Mouse (Mus musculus): Measurements from ENCODE around the gene Atg4c. TPM values are rescaled to one million over a fixed set of nuclear protein-coding genes. Genes with fewer than 3 reads are reported as not detected.

Atg4c gene
- 17.0 and 17.7 TPM in 2 replicates for polyA plus RNA-seq (2015; fragmentation: Nextera tagmentation; extraction: Ambion mirVana)

DNA sequence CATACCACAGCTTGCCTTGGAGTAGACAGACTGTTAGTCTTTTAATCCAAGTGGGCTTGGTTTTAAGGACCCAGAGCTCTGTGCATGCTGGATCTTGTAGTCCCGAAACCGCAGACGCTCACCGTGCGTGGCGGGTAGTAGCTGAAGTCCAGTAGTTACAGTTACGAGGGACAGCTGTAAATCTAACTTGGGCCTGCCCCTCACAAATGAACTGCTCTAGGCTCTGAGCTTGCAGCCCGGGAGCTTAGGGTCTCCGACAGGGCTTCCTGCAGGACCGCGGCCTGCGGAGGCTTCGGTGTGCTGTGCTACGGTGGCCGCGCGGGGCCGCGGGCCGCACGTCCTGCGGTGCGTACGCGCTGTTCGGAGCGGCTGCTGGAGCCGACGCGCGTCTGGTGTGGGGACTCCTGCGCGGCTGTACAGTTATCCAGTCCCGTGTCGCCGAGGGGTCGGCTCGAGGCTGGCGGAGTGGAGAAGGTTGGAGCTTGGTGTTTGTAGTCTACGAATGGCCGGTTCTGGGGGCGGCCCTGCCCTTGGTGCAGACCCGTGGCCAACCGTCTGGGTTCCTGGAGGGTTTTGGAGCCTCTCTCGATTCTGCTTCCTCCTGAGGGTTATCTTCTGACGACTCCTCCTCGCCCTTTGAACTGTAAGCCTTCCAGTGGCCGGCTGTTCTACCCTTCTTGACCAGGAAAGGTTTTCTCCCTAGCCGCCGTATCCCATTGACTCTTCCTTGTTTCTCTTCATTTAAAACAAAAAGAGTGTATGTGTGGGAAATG lies at the start of gene Atg4c:
Gene Atg4c, plus strand, starts transcription at position 125 of the 773 bp plus-strand sequence.
- Histone ChIP-seq H3K4me2 (peak within 1 kb of the TSS; percentile 59), H3K9ac (peak within 1 kb of the TSS; percentile 72), H3K27ac (replicated peaks) (peak within 1 kb of the TSS; percentile 93), H3K9me3 (no peaks in the 10 kb centered on the region), H3K36me3 (no peaks in the 10 kb centered on the region), H3K4me3 (peak within 1 kb of the TSS; percentile 60), H3K27me3 (no peaks in the 10 kb centered on the region), H3K4me1 (replicated peaks) (peaks cover 16% of the 10 kb centered on the region)
- 1% methylated on average over 50 of the region's 50 CpGs for WGBS
- ATAC-seq (ENCODE audit: low read depth): peak; percentile 98

- no peaks in the 10 kb centered on the region for H3K27me3 ChIP-seq
- H3K4me2 ChIP-seq: no peak overlapping the region
- no peaks in the 10 kb centered on the region; the same call in 1 of the 2 replicates for H3K4me1 ChIP-seq (replicated peaks)
- WGBS: 93% methylated on average over 4 of the region's 4 CpGs
- no peak overlapping the region for H3K4me3 ChIP-seq
- ATAC-seq (ENCODE audit: low read depth): no peak
- no peaks in the 10 kb centered on the region for H3K36me3 ChIP-seq
- no peak overlapping the region for H3K9ac ChIP-seq
- H3K9me3 ChIP-seq: no peaks in the 10 kb centered on the region
- H3K27ac ChIP-seq (replicated peaks): no peak overlapping the region
Measured at GRCm38 (mm10) chr4:99151434-99151833, 42.3 kb upstream of the Atg4c start.

GRCm38 (mm10) chr4:99151885-99152558 lies 41.7 kb upstream of the Atg4c start:
- no peak for ATAC-seq (ENCODE audit: low read depth)
- Histone ChIP-seq H3K9ac (no peak overlapping the region), H3K4me2 (no peak overlapping the region), H3K4me3 (no peak overlapping the region), H3K27me3 (no peaks in the 10 kb centered on the region), H3K9me3 (no peaks in the 10 kb centered on the region), H3K27ac (replicated peaks) (no peak overlapping the region), H3K36me3 (no peaks in the 10 kb centered on the region), H3K4me1 (replicated peaks) (no peaks in the 10 kb centered on the region; the same call in 1 of the 2 replicates)
- 10% methylated on average over 4 of the region's 4 CpGs for WGBS

- no peak overlapping the region for H3K9ac ChIP-seq
- no peaks in the 10 kb centered on the region for H3K9me3 ChIP-seq
- peaks cover 9% of the 10 kb centered on the region for H3K4me1 ChIP-seq (replicated peaks)
- no peaks in the 10 kb centered on the region for H3K36me3 ChIP-seq
- WGBS: 62% methylated on average over 11 of the region's 11 CpGs
- ATAC-seq (ENCODE audit: low read depth): no peak
- no peak overlapping the region for H3K27ac ChIP-seq (replicated peaks)
- H3K4me2 ChIP-seq: no peak overlapping the region
- no peak overlapping the region for H3K4me3 ChIP-seq
- peaks cover 5% of the 10 kb centered on the region for H3K27me3 ChIP-seq
Measured at GRCm38 (mm10) chr4:99156641-99157307, 37.0 kb upstream of the Atg4c start.

- no peak for ATAC-seq (ENCODE audit: low read depth)
- Histone ChIP-seq H3K36me3 (no peaks in the 10 kb centered on the region), H3K4me3 (no peak overlapping the region), H3K9ac (no peak overlapping the region), H3K27ac (replicated peaks) (no peak overlapping the region), H3K4me1 (replicated peaks) (peaks cover 14% of the 10 kb centered on the region), H3K9me3 (no peaks in the 10 kb centered on the region), H3K4me2 (no peak overlapping the region), H3K27me3 (peaks cover 10% of the 10 kb centered on the region)
- WGBS: 96% methylated on average over 5 of the region's 5 CpGs
Measured at GRCm38 (mm10) chr4:99158495-99158894, 35.2 kb upstream of the Atg4c start.

DNA sequence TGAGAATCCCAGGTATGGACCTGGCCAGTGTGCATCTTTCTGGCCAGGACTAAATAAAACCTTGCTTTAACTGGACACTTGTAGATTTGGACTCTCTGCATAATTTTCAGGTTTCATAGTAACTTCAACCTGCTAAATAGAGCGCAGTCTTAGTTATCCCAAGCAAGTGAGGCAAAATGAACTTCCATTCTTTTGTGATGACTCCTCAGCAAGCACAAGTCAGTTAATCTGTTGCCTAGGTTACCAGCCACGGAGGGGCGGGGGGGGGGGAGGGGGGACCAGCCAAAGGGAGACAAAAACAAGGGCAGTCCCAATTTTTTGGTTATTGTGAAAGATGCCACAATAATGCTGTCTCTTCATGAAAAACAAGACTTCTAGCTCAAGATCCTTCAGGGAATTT lies 33.3 kb upstream of the Atg4c start:
- no peak for ATAC-seq (ENCODE audit: low read depth)
- 6% methylated on average over 3 of the region's 3 CpGs for WGBS
- Histone ChIP-seq H3K4me1 (replicated peaks) (peaks cover 16% of the 10 kb centered on the region), H3K9ac (no peak overlapping the region), H3K9me3 (no peaks in the 10 kb centered on the region), H3K27ac (replicated peaks) (no peak overlapping the region), H3K36me3 (no peaks in the 10 kb centered on the region), H3K4me2 (no peak overlapping the region), H3K27me3 (peaks cover 10% of the 10 kb centered on the region), H3K4me3 (no peak overlapping the region)

DNA sequence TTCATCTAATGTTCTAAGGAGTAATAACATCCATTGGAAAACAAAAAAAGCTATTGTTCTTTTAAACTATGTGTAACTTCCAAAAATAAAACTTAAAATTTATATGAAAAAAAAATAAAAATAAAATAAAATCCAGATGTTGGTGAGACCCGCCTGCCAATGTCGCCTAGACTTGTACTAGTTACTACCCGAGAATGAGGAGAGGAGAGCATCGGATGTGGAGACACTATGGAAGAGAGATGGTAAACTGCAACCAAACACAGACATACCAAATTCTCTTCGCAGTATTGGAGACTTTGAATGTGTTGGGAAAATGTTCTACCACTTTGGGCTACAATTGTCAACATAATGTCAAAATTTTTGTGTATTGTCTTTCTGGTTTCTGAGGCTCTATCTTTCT lies 32.8 kb upstream of the Atg4c start:
- Histone ChIP-seq H3K27ac (replicated peaks) (no peak overlapping the region), H3K27me3 (peaks cover 10% of the 10 kb centered on the region), H3K9me3 (no peaks in the 10 kb centered on the region), H3K4me2 (no peak overlapping the region), H3K4me1 (replicated peaks) (peaks cover 16% of the 10 kb centered on the region), H3K4me3 (no peak overlapping the region), H3K36me3 (no peaks in the 10 kb centered on the region), H3K9ac (no peak overlapping the region)
- WGBS: 20% methylated on average over 5 of the region's 5 CpGs
- ATAC-seq (ENCODE audit: low read depth): no peak

DNA sequence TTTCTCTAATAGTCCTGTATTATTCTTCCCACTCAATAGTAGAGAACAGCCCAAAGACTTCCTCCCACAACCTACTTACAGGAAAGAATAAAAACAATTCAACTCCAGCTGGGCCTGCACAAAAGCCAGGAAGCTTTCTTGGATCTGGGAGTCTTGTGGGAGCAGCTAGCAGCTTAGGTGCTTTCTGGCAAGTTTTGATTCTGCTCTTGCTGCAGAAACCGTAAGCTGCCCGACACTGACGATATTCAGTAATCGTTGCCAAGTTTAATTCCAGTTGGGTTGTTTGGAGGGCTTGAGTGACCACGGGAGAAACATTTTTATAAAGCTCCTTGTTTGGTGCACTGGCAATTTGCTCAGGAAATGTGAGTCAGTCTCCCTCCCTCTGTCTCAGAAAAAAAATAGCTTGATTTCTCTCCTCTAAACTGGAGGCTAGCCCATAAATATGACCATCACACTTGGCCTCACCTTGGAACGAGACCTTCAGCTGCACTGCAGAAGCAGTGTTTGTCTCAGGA lies 32.2 kb upstream of the Atg4c start:
- H3K27me3 ChIP-seq: peaks cover 10% of the 10 kb centered on the region
- H3K4me2 ChIP-seq: no peak overlapping the region
- ATAC-seq (ENCODE audit: low read depth): no peak

DNA sequence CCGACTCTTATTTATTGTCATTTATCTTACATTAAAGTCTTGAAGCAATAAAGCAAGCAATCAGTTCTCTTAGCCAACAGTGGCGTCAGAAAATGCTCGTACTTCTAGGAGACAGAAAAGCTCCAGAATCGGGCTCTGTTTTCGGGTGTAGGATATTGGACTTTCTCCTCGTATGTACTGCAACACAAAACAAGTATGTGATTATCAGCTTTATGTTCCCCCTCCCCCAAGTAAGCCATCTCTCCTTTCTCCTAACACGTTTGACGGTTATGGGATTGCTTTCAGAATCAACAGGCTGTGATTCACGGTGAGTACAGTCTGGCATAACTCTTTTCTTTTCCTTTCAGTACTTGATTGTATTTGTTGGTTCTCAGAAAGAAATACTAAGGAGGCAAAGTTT lies 30.7 kb upstream of the Atg4c start:
- no peak overlapping the region for H3K27ac ChIP-seq (replicated peaks)
- H3K4me3 ChIP-seq: no peak overlapping the region
- no peak overlapping the region for H3K4me2 ChIP-seq
- ATAC-seq (ENCODE audit: low read depth): no peak
- peaks cover 16% of the 10 kb centered on the region for H3K4me1 ChIP-seq (replicated peaks)
- H3K9me3 ChIP-seq: no peaks in the 10 kb centered on the region
- 43% methylated on average over 9 of the region's 9 CpGs for WGBS
- H3K36me3 ChIP-seq: no peaks in the 10 kb centered on the region
- H3K9ac ChIP-seq: no peak overlapping the region
- H3K27me3 ChIP-seq: peaks cover 10% of the 10 kb centered on the region

More for the DNA sequence above, 32.2 kb upstream of the Atg4c start:
- Histone ChIP-seq H3K27ac (replicated peaks) (no peak overlapping the region), H3K9me3 (no peaks in the 10 kb centered on the region), H3K4me3 (no peak overlapping the region), H3K4me1 (replicated peaks) (peaks cover 16% of the 10 kb centered on the region), H3K9ac (no peak overlapping the region), H3K36me3 (no peaks in the 10 kb centered on the region)
- 6% methylated on average over 6 of the region's 6 CpGs for WGBS

DNA sequence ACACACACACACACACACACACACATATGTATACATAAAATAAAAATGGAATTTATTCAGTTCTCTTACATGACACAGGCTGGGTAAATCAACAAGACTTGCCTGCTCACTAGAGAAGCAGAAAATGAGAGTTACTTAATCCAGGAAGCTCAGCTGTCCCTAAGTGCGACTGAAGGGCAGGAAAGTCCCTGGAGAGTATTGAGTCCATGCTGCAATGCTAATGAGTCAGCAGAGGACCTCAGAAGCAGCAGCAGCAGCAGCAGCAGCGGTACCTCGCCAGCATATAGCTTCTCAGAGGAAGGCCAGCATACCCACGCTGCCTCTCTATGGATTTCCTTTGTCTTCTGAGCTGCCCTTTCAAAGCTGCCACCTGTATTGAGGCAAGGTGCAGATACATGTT lies 30.2 kb upstream of the Atg4c start:
- 14% methylated on average over 4 of the region's 4 CpGs for WGBS
- H3K9me3 ChIP-seq: no peaks in the 10 kb centered on the region
- no peaks in the 10 kb centered on the region for H3K36me3 ChIP-seq
- no peak overlapping the region for H3K27ac ChIP-seq (replicated peaks)
- ATAC-seq (ENCODE audit: low read depth): no peak
- H3K4me1 ChIP-seq (replicated peaks): peaks cover 16% of the 10 kb centered on the region
- no peak overlapping the region for H3K9ac ChIP-seq
- peaks cover 10% of the 10 kb centered on the region for H3K27me3 ChIP-seq
- no peak overlapping the region for H3K4me3 ChIP-seq
- H3K4me2 ChIP-seq: no peak overlapping the region

DNA sequence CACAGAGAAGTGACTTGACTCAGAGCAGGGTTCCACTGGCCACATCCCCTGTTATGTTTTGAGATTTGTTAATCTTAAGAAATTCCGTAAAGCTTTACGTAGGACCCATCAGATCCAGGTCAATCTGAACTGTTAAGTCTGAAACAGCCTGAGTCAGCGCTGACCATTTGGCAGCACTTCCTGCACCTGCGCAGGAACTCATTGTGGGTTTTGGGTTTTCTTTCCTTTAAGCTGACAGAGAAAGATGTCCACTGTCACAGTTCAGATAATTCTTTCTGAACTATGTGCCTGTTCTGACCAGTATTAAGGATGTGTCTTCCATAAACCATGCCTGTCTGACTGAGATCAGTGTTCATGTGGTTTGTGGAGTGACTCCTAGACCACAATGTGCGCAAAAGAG lies 24.9 kb upstream of the Atg4c start:
- H3K4me1 ChIP-seq (replicated peaks): no peaks in the 10 kb centered on the region
- no peak overlapping the region for H3K9ac ChIP-seq
- H3K4me3 ChIP-seq: no peak overlapping the region
- no peaks in the 10 kb centered on the region for H3K9me3 ChIP-seq
- H3K36me3 ChIP-seq: no peaks in the 10 kb centered on the region
- no peak overlapping the region for H3K4me2 ChIP-seq
- WGBS: 95% methylated on average over 5 of the region's 5 CpGs
- no peaks in the 10 kb centered on the region for H3K27me3 ChIP-seq
- no peak overlapping the region for H3K27ac ChIP-seq (replicated peaks)
- no peak for ATAC-seq (ENCODE audit: low read depth)

GRCm38 (mm10) chr4:99174265-99174664 lies 19.5 kb upstream of the Atg4c start:
- H3K9me3 ChIP-seq: no peaks in the 10 kb centered on the region
- no peak for ATAC-seq (ENCODE audit: low read depth)
- no peak overlapping the region for H3K27ac ChIP-seq (replicated peaks)
- H3K4me2 ChIP-seq: no peak overlapping the region
- no peak overlapping the region for H3K9ac ChIP-seq
- WGBS: 86% methylated on average over 7 of the region's 7 CpGs
- no peaks in the 10 kb centered on the region for H3K27me3 ChIP-seq
- no peaks in the 10 kb centered on the region for H3K36me3 ChIP-seq
- no peak overlapping the region for H3K4me3 ChIP-seq
- no peaks in the 10 kb centered on the region for H3K4me1 ChIP-seq (replicated peaks)
